Mouse (Mus musculus) liver, embryonic 13.5 days (tissue): ENCODE data around the gene Ddit4l. TPM values are rescaled to one million over a fixed set of nuclear protein-coding genes. Genes with fewer than 3 reads are reported as not detected.
"Not testable (repeated sequence)": the region's sequence is repeated elsewhere in the genome, so short reads cannot be mapped to it uniquely, and the experiment has no call there.

ENCODE experiments used
- ATAC-seq: fragments of 200-750 bp; cut with Nextera tagmentation; 2 replicates; pipeline ENCODE4 v1.8.0; 2017; ENCODE audit warnings: low read depth, mild to moderate bottlenecking, moderate number of reproducible peaks, moderate library complexity
- DNase-seq: peaks from one replicate; pipeline ENCODE4 v3.0.0; 2022
- H3K27ac ChIP-seq: fragments of 300-500 bp; sonication (generic); 2 replicates; pipeline ENCODE4 v1.5.1; 2015; ENCODE audit warnings: moderate library complexity, mild to moderate bottlenecking, inconsistent platforms
- H3K27me3 ChIP-seq: fragments of 300-500 bp; sonication (generic); 2 replicates; pipeline ENCODE4 v1.6.1; 2015; ENCODE audit warnings: mild to moderate bottlenecking, inconsistent platforms
- H3K36me3 ChIP-seq: fragments of 300-500 bp; sonication (generic); 2 replicates; pipeline ENCODE4 v1.6.1; 2015; ENCODE audit warnings: mild to moderate bottlenecking, inconsistent platforms
- H3K4me1 ChIP-seq: fragments of 300-500 bp; sonication (generic); replicated peaks from 2 replicates; pipeline ENCODE4 v1.6.1; 2015; ENCODE audit warnings: inconsistent platforms
- H3K4me2 ChIP-seq: fragments of 300-500 bp; sonication (generic); 2 replicates; pipeline ENCODE4 v1.6.1; 2015; ENCODE audit warnings: inconsistent platforms, mild to moderate bottlenecking, moderate library complexity
- H3K4me3 ChIP-seq: fragments of 300-500 bp; sonication (generic); replicated peaks from 2 replicates; pipeline ENCODE4 v1.5.1; 2015; ENCODE audit warnings: mild to moderate bottlenecking, inconsistent platforms
- H3K9ac ChIP-seq: fragments of 300-500 bp; sonication (generic); 2 replicates; pipeline ENCODE4 v1.6.1; 2015; ENCODE audit warnings: mild to moderate bottlenecking, inconsistent platforms
- H3K9me3 ChIP-seq: fragments of 300-500 bp; sonication (generic); replicated peaks from 2 replicates; pipeline ENCODE4 v1.6.1; 2016; ENCODE audit warnings: inconsistent platforms
- WGBS: fragments of 180-500 bp; shearing (Covaris S2); methylation state at CpG from one replicate; pipeline ENCODE4 v1.1.7; 2015; ENCODE audit not compliant: insufficient replicate concordance; 5-methylcytosine and 5-hydroxymethylcytosine counted together
- microRNA-seq: library from miRNA; unstranded; fragments of <30 nt; microRNA quantifications from one replicate; pipeline ENCODE4, GENCODE M21; 2016
- polyA plus RNA-seq: library from polyadenylated mRNA; unstranded; fragments of >200 nt; fragmentation: Nextera tagmentation; extraction: Ambion mirVana; gene quantifications from 2 replicates; pipeline ENCODE4 v1.2.1, GENCODE M21; 2015

Gene Ddit4l
- polyA plus RNA-seq, 1 experiment from 2014 or later = 0.58 TPM

DNA sequence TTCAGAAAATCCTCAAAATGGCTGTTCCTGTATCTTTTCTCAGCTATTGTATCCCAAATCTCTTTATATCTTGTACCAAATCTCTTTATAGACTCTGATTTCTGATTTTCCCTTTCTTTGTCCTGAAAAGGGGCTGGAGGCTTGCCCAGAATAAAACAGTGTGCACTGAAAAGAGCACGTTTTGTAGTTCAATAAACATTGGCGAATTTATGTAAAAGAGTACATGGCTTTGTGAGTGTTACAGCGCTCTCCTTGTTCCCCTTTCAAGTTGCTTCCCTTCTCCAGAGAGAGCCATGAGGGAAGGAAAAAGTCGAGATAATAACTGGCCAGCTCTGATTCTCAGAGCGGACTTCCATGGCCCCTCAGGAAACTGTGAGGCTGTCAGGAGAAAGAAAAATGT is 27.7 kb downstream of the Ddit4l start:
- WGBS = 52% methylated on average over 5 of the region's 5 CpGs

GRCm38 (mm10) chr3:137652853-137653252 is 31.4 kb downstream of the Ddit4l start:
- Histone ChIP-seq H3K27ac (no peak overlapping the region), H3K4me3 (no peak overlapping the region), H3K9ac (no peak overlapping the region), H3K9me3 (no peaks in the 10 kb centered on the region), H3K36me3 (no peaks in the 10 kb centered on the region), H3K4me1 (no peaks in the 10 kb centered on the region), H3K27me3 (no peaks in the 10 kb centered on the region), H3K4me2 (no peak overlapping the region)
- no peak for ATAC-seq
- 70% methylated on average over 2 of the region's 2 CpGs for WGBS
- DNase-seq = no peak

More for the DNA sequence above, 27.7 kb downstream of the Ddit4l start:
- no peaks in the 10 kb centered on the region for H3K9me3 ChIP-seq
- H3K27me3 ChIP-seq = no peaks in the 10 kb centered on the region
- no peak overlapping the region for H3K4me2 ChIP-seq
- no peak overlapping the region for H3K4me3 ChIP-seq
- DNase-seq = no peak
- H3K36me3 ChIP-seq = no peaks in the 10 kb centered on the region
- no peak for ATAC-seq
- no peak overlapping the region for H3K9ac ChIP-seq
- no peak overlapping the region for H3K27ac ChIP-seq
- H3K4me1 ChIP-seq = no peaks in the 10 kb centered on the region

GRCm38 (mm10) chr3:137671224-137671623 is 49.8 kb downstream of the Ddit4l start, which contains the start of gene Gm21962:
Gene Gm21962, plus strand, starts transcription at chr3:137671524.
- H3K27me3 ChIP-seq = not testable (repeated sequence)

More at GRCm38 (mm10) chr3:137671224-137671623, 49.8 kb downstream of the Ddit4l start, which contains the start of gene Gm21962:
- not testable (repeated sequence) for H3K27ac ChIP-seq, H3K4me1 ChIP-seq, H3K4me3 ChIP-seq, H3K4me2 ChIP-seq, H3K9me3 ChIP-seq, DNase-seq, ATAC-seq, H3K36me3 ChIP-seq, H3K9ac ChIP-seq
- no CpG with 5 or more reads among the region's 3 CpGs for WGBS

Small RNA genes within 50 kb of the gene (microRNA-seq; reads per million reads assigned to microRNA genes)
- not detected for gene Gm22468

Other genes starting within 250 kb of the Ddit4l start
- not detected in 2 replicates for gene Gm21962, start 49.9 kb downstream of the Ddit4l start, polyA plus RNA-seq
- gene H2afz, start 242.9 kb downstream of the Ddit4l start, polyA plus RNA-seq = 1,513 and 1,730 TPM in 2 replicates
- gene Dnajb14, start 246.1 kb downstream of the Ddit4l start, polyA plus RNA-seq = 5.7 and 6.0 TPM in 2 replicates